15 mouse cellular contexts compared by ENCODE assay signal in the genomic region with DNA sequence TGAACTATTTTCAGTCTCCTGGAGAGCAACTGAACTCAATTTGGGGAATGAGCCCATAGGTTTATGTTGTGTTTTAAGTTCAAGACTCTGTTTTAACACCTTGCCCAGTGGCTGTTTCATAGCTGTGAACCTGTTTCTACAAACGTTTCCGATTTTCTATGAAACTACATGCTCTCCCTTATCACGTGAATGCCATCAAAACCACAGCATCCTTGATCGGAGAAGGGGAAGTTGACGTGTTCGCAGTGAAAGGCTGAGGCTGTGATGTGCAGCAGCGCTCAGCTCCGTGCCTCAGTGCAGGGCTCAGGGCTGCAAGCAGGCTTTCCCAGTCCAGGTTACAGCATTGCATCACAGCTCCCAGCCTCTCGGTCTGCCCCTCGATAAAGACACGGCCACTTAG. TPM values are rescaled to one million over a fixed set of nuclear protein-coding genes. Genes with fewer than 3 reads are reported as not detected.
DNase-seq lines count a peak whose midpoint lies in the region; ATAC-seq lines count a peak whose summit lies in the region.
"Had no signal": no experiment of that assay in that cellular context is flagged by ENCODE, and none has a peak within 500 bp of the region (broad histone marks: within the 10 kb centered on the region; RNA-seq: fewer than 3 reads in every experiment).

No protein-coding gene starts in this region.

- H3K9ac ChIP-seq in liver, embryonic 11.5 days (ENCODE audit: low read depth, low read length): no peak overlapping the region
- H3K9ac ChIP-seq in forebrain, embryonic 13.5 days: no peak overlapping the region
- H3K9ac ChIP-seq: lung, embryonic 14.5 days; midbrain, embryonic 15.5 days had no signal

- 59% methylated on average over 11 of the region's 11 CpGs for WGBS in liver, embryonic 11.5 days
- WGBS in forebrain, embryonic 13.5 days: 94% methylated on average over 11 of the region's 11 CpGs

- H3K4me1 ChIP-seq in liver, embryonic 11.5 days (replicated peaks; ENCODE audit: control insufficient read depth, insufficient read depth, low read length): peaks cover 10% of the 10 kb centered on the region
- H3K4me1 ChIP-seq in forebrain, embryonic 13.5 days: peaks cover 17% of the 10 kb centered on the region

- peaks cover 21% of the 10 kb centered on the region for H3K36me3 ChIP-seq in liver, embryonic 11.5 days (ENCODE audit: control insufficient read depth, insufficient read depth, low read length)
- H3K36me3 ChIP-seq in forebrain, embryonic 13.5 days (ENCODE audit: poor library complexity, severe bottlenecking): peaks cover 67% of the 10 kb centered on the region

- no peak overlapping the region for H3K27ac ChIP-seq in liver, embryonic 11.5 days (ENCODE audit: low read depth, low read length)
- no peak overlapping the region for H3K27ac ChIP-seq in forebrain, embryonic 13.5 days
- H3K27ac ChIP-seq: heart, adult 2 months; layer of hippocampus, adult 2 months; midbrain, embryonic 15.5 days had no signal

- H3K4me3 ChIP-seq in liver, embryonic 11.5 days (ENCODE audit: low read depth, low read length): no peak overlapping the region
- H3K4me3 ChIP-seq in forebrain, embryonic 13.5 days: no peak overlapping the region
- H3K4me3 ChIP-seq: heart, adult 2 months; layer of hippocampus, adult 2 months; midbrain, embryonic 15.5 days had no signal

- no peaks in the 10 kb centered on the region for H3K27me3 ChIP-seq in liver, embryonic 11.5 days (replicated peaks; ENCODE audit: control insufficient read depth, insufficient read depth, low read length)
- no peaks in the 10 kb centered on the region for H3K27me3 ChIP-seq in forebrain, embryonic 13.5 days
- H3K27me3 ChIP-seq: midbrain, embryonic 15.5 days had no signal

- peak; percentile 77 for ATAC-seq in granulocyte monocyte progenitor cell, adult 5-6 weeks (replicated peaks; ENCODE audit: poor library complexity, severe bottlenecking)
- ATAC-seq in liver, embryonic 11.5 days (replicated peaks; ENCODE audit: low FRiP score): no peak
- ATAC-seq in forebrain, embryonic 13.5 days: no peak
- ATAC-seq: midbrain, embryonic 15.5 days had no signal

- H3K4me2 ChIP-seq in liver, embryonic 11.5 days: no peak overlapping the region
- H3K4me2 ChIP-seq in forebrain, embryonic 13.5 days: no peak overlapping the region
- H3K4me2 ChIP-seq: lung, embryonic 14.5 days; midbrain, embryonic 15.5 days had no signal

- H3K9me3 ChIP-seq in liver, embryonic 11.5 days (ENCODE audit: control insufficient read depth, low read length): no peaks in the 10 kb centered on the region
- no peaks in the 10 kb centered on the region for H3K9me3 ChIP-seq in forebrain, embryonic 13.5 days (replicated peaks)
- H3K9me3 ChIP-seq: midbrain, embryonic 15.5 days had no signal

- DNase-seq in spleen, adult 18-20 months: peak; percentile 52 to 61
- DNase-seq in spleen, postnatal 4 days (ENCODE audit: low spot score in 2 of 2): no peak
- peak; percentile 24 for DNase-seq in skeletal muscle tissue, adult 2 months (ENCODE audit: low read depth, low spot score)
- no peak for DNase-seq in liver, embryonic 11.5 days (ENCODE audit: low spot score)
- DNase-seq in heart, adult 8-10 months (ENCODE audit: low spot score): no peak
- DNase-seq in adrenal gland, postnatal 36 days: no peak
- DNase-seq: cerebellum, adult 18-20 months; heart, postnatal 36 days; kidney, adult 11 months; lung, embryonic 14.5 days had no signal

RNA-seq across cellular contexts. Expression of gene Etv3, which starts 4.4 kb away (rescaled TPM):
- total RNA-seq in granulocyte monocyte progenitor cell, adult 5-6 weeks (2014; fragmentation: Nextera tagmentation): 7.0 and 7.8 TPM in 2 replicates
- total RNA-seq in granulocyte monocyte progenitor cell, adult 5-6 weeks (2017): 9.4 and 9.6 TPM in 2 replicates
- 6.2 and 7.3 TPM in 2 replicates for polyA plus RNA-seq in liver, embryonic 11.5 days (2014; fragmentation: Nextera tagmentation; extraction: Ambion mirVana)
- 10 to 100 TPM; 16.8 to 20.4 (median 18.6) TPM for total RNA-seq in heart, adult 8-10 months (2022)
- total RNA-seq in adrenal gland, postnatal 36 days (2021): 10 to 100 TPM; 22.0 to 24.7 TPM
- 10.6 and 11.8 TPM in 2 replicates for polyA plus RNA-seq in forebrain, embryonic 13.5 days (2015; fragmentation: Nextera tagmentation; extraction: Ambion mirVana)

Comparison
In these comparisons a context has a peak if more than half of its experiments do, and no peak if none do; other contexts are left out.
1. DNase-seq: peak in spleen, adult 18-20 months (2 of 2) and skeletal muscle tissue, adult 2 months (single experiment); none in spleen, postnatal 4 days (0 of 2), liver, embryonic 11.5 days (single experiment), heart, adult 8-10 months (single experiment) and adrenal gland, postnatal 36 days (0 of 2).